Mouse (Mus musculus) stomach, postnatal 0 days (tissue): ENCODE results near the gene Tmem255a.
"Not testable (repeated sequence)": the region's sequence is repeated elsewhere in the genome, so short reads cannot be mapped to it uniquely, and the experiment has no call there.

Experiments
- CTCF ChIP-seq: IDR thresholded peaks from 2 replicates; pipeline ENCODE4 v1.5.1; 2016; ENCODE audit warnings: antibody characterized with exemption, low read depth, mild to moderate bottlenecking, moderate library complexity
- EP300 ChIP-seq: optimal IDR thresholded peaks from 2 replicates; pipeline ENCODE3; 2016; ENCODE audit warnings: antibody characterized with exemption

GRCm38 (mm10) chrX:38179891-38180310 is 72.3 kb downstream of the Tmem255a start:
- TF ChIP-seq CTCF, result peak; percentile 72
- not testable (repeated sequence) for TF ChIP-seq EP300
